Mouse (Mus musculus): ENCODE measurements around the gene 4933427D14Rik.

DNA sequence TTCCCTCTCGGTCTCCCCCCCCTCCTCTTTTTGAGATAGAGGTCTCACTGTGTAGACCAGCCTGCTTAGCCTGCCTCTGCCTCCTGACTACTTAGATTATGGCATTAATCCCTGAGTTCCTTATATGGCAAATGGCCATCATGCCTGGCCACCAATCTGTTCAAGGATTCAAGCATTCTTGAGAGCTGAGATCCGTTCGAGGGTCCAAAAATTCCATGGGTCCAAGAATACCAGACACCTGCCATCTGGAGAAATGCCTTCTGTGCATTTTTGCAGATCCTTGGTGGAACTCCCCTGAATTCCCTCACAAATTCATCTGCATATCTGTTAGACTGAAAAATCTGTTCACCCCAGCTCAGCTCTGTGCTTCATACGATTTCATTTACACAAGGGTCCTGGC, 16.2 kb upstream of the 4933427D14Rik start:
- no peak for TF ChIP-seq CTCF (IDR thresholded peaks at IDR 0.05; ENCODE audit: insufficient read depth, low read length)
- no peak for TF ChIP-seq POLR2A (IDR thresholded peaks at IDR 0.05; ENCODE audit: borderline replicate concordance, extremely low read depth, low read depth, low read length)
